ENCODE assay signal across 33 mouse cellular contexts in genomic region chr7:138551629-138552028, GRCm38 (mm10).
"Had no signal": no experiment of that assay in that cellular context is flagged by ENCODE, and none has a peak within 500 bp of the region (broad histone marks: within the 10 kb centered on the region; RNA-seq: fewer than 3 reads in every experiment).

No protein-coding gene starts in this region.

- H3K36me3 ChIP-seq: heart, embryonic 10.5 days; heart, embryonic 12.5 days; heart, embryonic 13.5 days; heart, embryonic 15.5 days; hindbrain, embryonic 10.5 days; hindbrain, embryonic 12.5 days; hindbrain, embryonic 13.5 days; hindbrain, embryonic 15.5 days; kidney, embryonic 15.5 days had no signal

- H3K4me2 ChIP-seq: heart, embryonic 11.5 days; heart, embryonic 12.5 days; heart, embryonic 13.5 days; heart, embryonic 15.5 days; hindbrain, embryonic 12.5 days; hindbrain, embryonic 13.5 days; hindbrain, embryonic 14.5 days; hindbrain, embryonic 15.5 days; kidney, embryonic 15.5 days had no signal

- DNase-seq: heart, postnatal 10 days; heart, postnatal 14 days; heart, postnatal 36 days; heart, postnatal 4 days; kidney, adult 11 months; kidney, adult 18-20 months; kidney, adult 2 months; kidney, adult 8-10 months; kidney, adult 9 months; kidney, postnatal 10 days; kidney, postnatal 14 days; kidney, postnatal 25 days; kidney, postnatal 36 days; kidney, postnatal 4 days; layer of hippocampus, adult 9-11 months; layer of hippocampus, postnatal 36 days had no signal

- H3K27me3 ChIP-seq: heart, embryonic 12.5 days; hindbrain, embryonic 12.5 days; hindbrain, embryonic 15.5 days; kidney, embryonic 15.5 days had no signal

- H3K4me3 ChIP-seq: heart, embryonic 10.5 days; heart, embryonic 12.5 days; heart, embryonic 13.5 days; heart, embryonic 15.5 days; hindbrain, embryonic 10.5 days; hindbrain, embryonic 12.5 days; hindbrain, embryonic 13.5 days; hindbrain, embryonic 15.5 days; kidney, embryonic 15.5 days; layer of hippocampus, adult 2 months; left cerebral cortex, adult 2 months had no signal

- ATAC-seq: hindbrain, embryonic 16.5 days; hindbrain, postnatal 0 days; inflammation-experienced regulatory T-cells, adult 6 months had no signal

- H3K9me3 ChIP-seq: heart, embryonic 10.5 days; heart, embryonic 12.5 days; heart, embryonic 13.5 days; heart, embryonic 15.5 days; hindbrain, embryonic 10.5 days; hindbrain, embryonic 12.5 days; hindbrain, embryonic 13.5 days; hindbrain, embryonic 15.5 days; kidney, embryonic 15.5 days had no signal

- H3K4me1 ChIP-seq: heart, embryonic 10.5 days; heart, embryonic 12.5 days; heart, embryonic 13.5 days; heart, embryonic 15.5 days had no signal

- H3K9ac ChIP-seq: heart, embryonic 12.5 days; heart, embryonic 13.5 days; heart, embryonic 15.5 days; hindbrain, embryonic 12.5 days; hindbrain, embryonic 13.5 days; hindbrain, embryonic 14.5 days; hindbrain, embryonic 15.5 days; kidney, embryonic 15.5 days had no signal

- H3K27ac ChIP-seq: heart, embryonic 10.5 days; heart, embryonic 13.5 days; heart, embryonic 15.5 days; hindbrain, embryonic 10.5 days; hindbrain, embryonic 12.5 days; hindbrain, embryonic 13.5 days; hindbrain, embryonic 14.5 days; hindbrain, embryonic 15.5 days; hindbrain, postnatal 0 days; kidney, embryonic 15.5 days; kidney, postnatal 0 days; layer of hippocampus, adult 2 months; left cerebral cortex, adult 2 months had no signal
